Mouse (Mus musculus) lung, postnatal 0 days (tissue): ENCODE data around the gene Cysrt1. TPM values are rescaled to one million over a fixed set of nuclear protein-coding genes. Genes with fewer than 3 reads are reported as not detected.

Source experiments
- ATAC-seq: fragments of 200-750 bp; cut with Nextera tagmentation; 2 replicates; pipeline ENCODE4 v1.8.0; 2017; ENCODE audit warnings: moderate library complexity
- DNase-seq: peaks from one replicate; pipeline ENCODE4 v3.0.0-alpha.2; 2016; ENCODE audit warnings: low spot score
- H3K27ac ChIP-seq: fragments of 300-500 bp; sonication (generic); 2 replicates; pipeline ENCODE4 v1.5.1; 2014; ENCODE audit warnings: antibody characterized with exemption, mild to moderate bottlenecking, low read length, mixed read lengths
- H3K27me3 ChIP-seq: fragments of 300-500 bp; sonication (generic); replicated peaks from 2 replicates; pipeline ENCODE4 v1.6.1; 2014; ENCODE audit warnings: low read length, mixed read lengths; ENCODE audit not compliant: insufficient read depth
- H3K36me3 ChIP-seq: fragments of 300-500 bp; sonication (generic); 2 replicates; pipeline ENCODE4 v1.6.1; 2014; ENCODE audit warnings: low read length, mixed read lengths; ENCODE audit not compliant: insufficient read depth
- H3K4me1 ChIP-seq: fragments of 300-500 bp; sonication (generic); 2 replicates; pipeline ENCODE4 v1.6.1; 2014; ENCODE audit warnings: antibody characterized with exemption, low read depth, low read length, mixed read lengths; ENCODE audit not compliant: insufficient read depth
- H3K4me2 ChIP-seq: fragments of 300-500 bp; sonication (generic); replicated peaks from 2 replicates; pipeline ENCODE4 v1.6.1; 2014; ENCODE audit warnings: low read depth, mild to moderate bottlenecking, low read length, moderate library complexity, mixed read lengths
- H3K4me3 ChIP-seq: fragments of 300-500 bp; sonication (generic); 2 replicates; pipeline ENCODE4 v1.5.1; 2014; ENCODE audit warnings: low read depth, low read length
- H3K9ac ChIP-seq: fragments of 300-500 bp; sonication (generic); replicated peaks from 2 replicates; pipeline ENCODE4 v1.6.1; 2014; ENCODE audit warnings: low read depth, mild to moderate bottlenecking
- H3K9me3 ChIP-seq: fragments of 300-500 bp; sonication (generic); 2 replicates; pipeline ENCODE4 v1.6.1; 2016; ENCODE audit warnings: low read length, mixed read lengths
- CTCF ChIP-seq: IDR thresholded peaks from 2 replicates; pipeline ENCODE4 v1.5.1; 2016; ENCODE audit warnings: antibody characterized with exemption, mild to moderate bottlenecking
- EP300 ChIP-seq: IDR thresholded peaks from 2 replicates; pipeline ENCODE4 v1.6.1; 2016; ENCODE audit warnings: antibody characterized with exemption, mild to moderate bottlenecking, control low read depth
- WGBS: fragments of 180-500 bp; shearing (Covaris S2); extraction: QIAGEN DNeasy Blood & Tissue Kit; methylation state at CpG from one replicate; pipeline ENCODE4 v1.1.7; 2014; 5-methylcytosine and 5-hydroxymethylcytosine counted together
- polyA plus RNA-seq: library from polyadenylated mRNA; unstranded; fragments of >200 nt; fragmentation: Nextera tagmentation; extraction: Ambion mirVana; gene quantifications from 2 replicates; pipeline ENCODE4 v1.2.1, GENCODE M21; 2015

Cysrt1 gene
- polyA plus RNA-seq: 0.69 and 0.85 TPM in 2 replicates

- H3K9ac ChIP-seq: no peak within 1 kb of the TSS
- DNase-seq (no peak), ATAC-seq (no peak)
- TF ChIP-seq EP300 (no peak), CTCF (no peak)
- H3K27me3 ChIP-seq: peaks cover 9% of the 10 kb centered on the region; the same call in 1 of the 2 replicates
- WGBS: 1% methylated on average over 43 of the region's 59 CpGs
- no peaks in the 10 kb centered on the region for H3K36me3 ChIP-seq
- peaks cover 11% of the 10 kb centered on the region for H3K4me1 ChIP-seq
- H3K9me3 ChIP-seq: no peaks in the 10 kb centered on the region
- peak within 1 kb of the TSS; percentile 16; the same call in 1 of the 2 replicates for H3K27ac ChIP-seq
- peak within 1 kb of the TSS; percentile 79 for H3K4me2 ChIP-seq
- peak within 1 kb of the TSS; percentile 44 for H3K4me3 ChIP-seq
Observed at GRCm38 (mm10) chr2:25242101-25242506, at the start of gene Cysrt1, which contains the start of gene Rnf208. Gene Cysrt1 (minus strand): TSS chr2:25242452. Gene Rnf208 (plus strand): TSS chr2:25242255.

DNA sequence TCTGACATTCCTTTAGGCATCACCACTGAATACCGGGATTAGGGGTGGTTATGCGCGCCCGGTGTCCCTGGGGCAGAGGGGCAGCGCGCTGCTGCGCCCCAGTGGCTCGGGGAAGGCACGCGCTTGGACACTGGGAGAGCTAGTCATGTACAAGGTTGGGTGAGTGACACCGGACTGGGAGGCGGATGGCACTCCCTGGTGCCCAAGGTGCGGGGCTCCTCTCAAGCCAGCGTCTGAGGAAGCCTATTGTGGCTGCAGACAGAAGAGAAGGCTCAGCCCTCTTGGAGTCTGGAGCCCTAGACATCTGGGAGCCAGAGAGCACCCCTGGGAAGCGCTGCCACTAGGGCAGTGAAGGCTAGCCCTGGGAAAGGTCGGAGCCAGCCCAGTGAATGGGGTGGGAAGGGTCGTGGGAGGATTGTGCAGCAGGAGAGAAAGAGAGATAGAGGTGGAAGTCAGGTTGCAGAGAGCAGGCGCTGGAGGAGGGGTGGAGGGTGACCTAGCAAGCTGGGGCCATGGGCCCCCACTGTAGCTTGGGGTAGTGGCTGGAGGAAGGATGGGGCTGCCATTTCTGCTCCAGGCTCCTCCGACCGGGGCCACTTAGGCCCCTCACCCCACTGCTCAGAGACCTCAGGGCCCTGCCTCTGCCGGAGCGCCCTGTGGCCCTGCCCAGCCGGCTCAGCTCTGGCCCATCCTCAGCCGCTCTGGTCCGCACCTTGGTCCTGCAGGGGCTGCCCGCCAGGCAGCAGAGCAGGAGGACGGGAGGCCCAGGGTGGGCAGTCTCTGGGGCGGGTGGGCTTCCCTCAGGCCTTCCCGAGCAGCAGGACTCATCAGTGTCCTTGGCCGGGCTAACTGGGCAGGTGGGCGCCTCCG, 49.2 kb upstream of the Cysrt1 start:
- DNase-seq (no peak), ATAC-seq (no peak)
- no peak for TF ChIP-seq CTCF
- no peak for TF ChIP-seq EP300
- no peaks in the 10 kb centered on the region for H3K9me3 ChIP-seq
- H3K4me2 ChIP-seq: peak overlapping the region; percentile 62
- H3K27me3 ChIP-seq: peaks cover 40% of the 10 kb centered on the region
- no peak overlapping the region for H3K27ac ChIP-seq
- WGBS: 10% methylated on average over 28 of the region's 32 CpGs
- H3K4me3 ChIP-seq: peak overlapping the region; percentile 38
- H3K36me3 ChIP-seq: no peaks in the 10 kb centered on the region
- no peak overlapping the region for H3K9ac ChIP-seq
- H3K4me1 ChIP-seq: peaks cover 19% of the 10 kb centered on the region

DNA sequence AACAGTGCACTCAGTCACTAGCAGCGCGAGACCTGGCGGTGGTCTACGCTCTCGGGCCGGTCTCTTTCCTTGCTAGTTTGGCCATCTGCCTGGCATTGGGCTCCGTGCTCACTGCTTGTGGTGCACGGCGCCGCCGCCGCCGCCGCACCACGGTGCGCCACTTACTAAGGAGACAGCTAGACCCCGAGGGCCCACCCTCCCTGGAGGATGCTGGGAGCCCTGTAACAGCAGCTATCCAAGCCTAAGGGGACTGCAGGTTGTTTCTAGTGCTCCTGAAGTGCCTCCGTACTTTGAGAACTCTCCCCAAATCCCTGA, 48.5 kb upstream of the Cysrt1 start:
- no peak for ATAC-seq
- Histone ChIP-seq H3K27me3 (peaks cover 40% of the 10 kb centered on the region), H3K4me2 (peak overlapping the region; percentile 50), H3K27ac (no peak overlapping the region), H3K9me3 (no peaks in the 10 kb centered on the region), H3K4me3 (peak overlapping the region; percentile 21), H3K9ac (no peak overlapping the region), H3K36me3 (no peaks in the 10 kb centered on the region), H3K4me1 (peaks cover 25% of the 10 kb centered on the region)
- DNase-seq: no peak
- 8% methylated on average over 17 of the region's 18 CpGs for WGBS
- no peak for TF ChIP-seq CTCF
- no peak for TF ChIP-seq EP300

DNA sequence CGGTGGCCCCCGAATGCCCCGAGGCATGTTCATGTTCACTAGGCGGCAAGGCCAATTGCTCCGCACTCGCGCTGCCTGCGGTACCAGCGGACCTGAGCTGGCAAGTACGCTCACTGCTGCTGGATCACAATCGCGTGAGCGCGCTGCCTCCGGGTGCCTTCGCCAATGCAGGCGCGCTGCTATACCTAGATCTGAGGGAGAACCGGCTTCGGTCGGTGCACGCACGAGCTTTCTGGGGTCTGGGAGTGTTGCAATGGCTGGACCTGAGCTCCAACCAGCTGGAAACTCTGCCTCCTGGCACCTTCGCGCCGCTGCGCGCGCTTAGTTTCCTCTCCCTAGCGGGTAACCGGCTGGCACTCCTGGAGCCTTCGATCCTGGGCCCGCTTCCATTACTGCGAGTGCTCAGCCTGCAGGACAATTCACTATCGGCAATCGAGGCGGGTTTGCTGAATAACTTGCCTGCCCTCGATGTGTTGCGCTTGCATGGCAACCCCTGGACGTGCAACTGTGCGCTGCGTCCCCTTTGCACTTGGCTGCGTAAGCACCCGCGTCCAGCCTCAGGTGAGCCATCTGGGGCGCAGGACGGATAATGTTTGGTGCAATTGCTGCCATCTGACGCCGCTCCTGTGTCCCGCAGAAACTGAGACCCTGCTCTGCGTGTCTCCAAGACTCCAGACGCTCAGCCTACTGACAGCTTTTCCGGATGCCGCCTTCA, 48.0 kb upstream of the Cysrt1 start:
- Histone ChIP-seq H3K9ac (no peak overlapping the region), H3K27ac (no peak overlapping the region), H3K9me3 (no peaks in the 10 kb centered on the region), H3K27me3 (peaks cover 40% of the 10 kb centered on the region), H3K4me3 (peak overlapping the region; percentile 21), H3K4me2 (peak overlapping the region; percentile 50), H3K36me3 (0 out of 2 replicates have a peak, but pooled peaks cover 5% of the 10 kb centered on the region), H3K4me1 (peaks cover 25% of the 10 kb centered on the region)
- ATAC-seq: no peak
- no peak for DNase-seq
- WGBS: 2% methylated on average over 54 of the region's 54 CpGs
- TF ChIP-seq CTCF (no peak), EP300 (no peak)

DNA sequence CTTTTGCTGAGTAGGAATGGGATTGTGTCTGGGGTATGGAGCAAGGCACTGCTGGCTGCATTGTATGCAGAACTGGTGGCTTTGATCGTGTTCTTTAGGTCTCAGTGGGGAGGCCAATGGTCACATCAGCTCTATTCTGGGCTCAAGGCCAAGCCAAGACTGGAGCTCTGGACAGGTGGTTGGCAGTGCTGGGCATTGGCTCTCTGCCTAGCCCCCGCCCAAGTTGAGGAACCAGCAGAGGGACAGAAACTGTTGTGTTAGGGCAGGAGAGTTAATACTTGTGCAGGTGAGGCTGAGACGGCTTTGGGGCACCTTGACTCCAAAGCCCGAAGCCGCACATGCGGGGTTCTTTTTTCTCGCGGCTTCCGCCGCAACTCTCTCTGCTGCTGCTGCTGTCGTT, 47.4 kb upstream of the Cysrt1 start, which contains the start of gene Lrrc26:
Gene Lrrc26 (plus strand): TSS at position 265 of the 400 bp plus-strand sequence.
- Histone ChIP-seq H3K9ac (no peak within 1 kb of the TSS), H3K27me3 (peaks cover 40% of the 10 kb centered on the region), H3K27ac (no peak within 1 kb of the TSS), H3K4me1 (peaks cover 25% of the 10 kb centered on the region), H3K36me3 (peaks cover 11% of the 10 kb centered on the region; the same call in 1 of the 2 replicates), H3K4me3 (peak within 1 kb of the TSS; percentile 21), H3K4me2 (peak within 1 kb of the TSS; percentile 50), H3K9me3 (no peaks in the 10 kb centered on the region)
- ATAC-seq (no peak), DNase-seq (peak; percentile 34)
- WGBS: 8% methylated on average over 11 of the region's 11 CpGs
- TF ChIP-seq EP300 (no peak), CTCF (no peak)

DNA sequence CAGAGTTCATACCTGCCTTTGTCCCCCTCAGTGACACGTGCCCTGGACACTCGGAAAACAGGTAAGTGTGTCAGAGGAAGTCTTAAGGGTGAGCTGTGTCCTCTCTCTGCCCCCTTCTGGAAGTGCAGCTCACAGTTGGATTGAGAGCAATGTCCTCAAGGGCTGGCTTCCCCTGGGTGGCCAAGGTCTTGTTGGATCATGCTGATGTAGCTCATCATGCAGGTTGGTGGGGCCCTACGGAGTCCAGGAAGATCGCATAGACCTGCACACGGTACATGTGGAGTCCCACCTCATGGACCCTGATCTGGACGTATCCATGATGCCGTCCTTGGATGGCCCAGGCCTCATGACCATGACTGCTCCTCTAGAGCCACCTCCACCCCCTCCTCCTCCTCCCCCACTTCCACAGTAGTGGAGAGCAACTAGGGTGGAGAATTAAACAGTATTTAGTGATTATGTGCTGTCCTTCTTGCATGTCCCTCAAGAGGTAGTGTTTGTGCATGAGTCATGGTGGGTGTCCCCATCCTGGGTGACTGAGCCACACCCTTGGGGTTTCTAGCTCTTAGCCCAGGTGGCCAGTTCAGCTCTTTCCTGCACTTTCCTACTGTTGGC, 46.6 kb upstream of the Cysrt1 start:
- ATAC-seq (no peak), DNase-seq (no peak)
- Histone ChIP-seq H3K4me3 (no peak overlapping the region), H3K9ac (no peak overlapping the region), H3K27me3 (peaks cover 40% of the 10 kb centered on the region), H3K4me2 (no peak overlapping the region), H3K27ac (no peak overlapping the region), H3K36me3 (peaks cover 17% of the 10 kb centered on the region; the same call in 1 of the 2 replicates), H3K4me1 (peaks cover 25% of the 10 kb centered on the region), H3K9me3 (no peaks in the 10 kb centered on the region)
- 80% methylated on average over 7 of the region's 7 CpGs for WGBS
- TF ChIP-seq CTCF (no peak), EP300 (no peak)
